Comparison of ENCODE assay signal across 8 mouse cellular contexts in the genomic region with DNA sequence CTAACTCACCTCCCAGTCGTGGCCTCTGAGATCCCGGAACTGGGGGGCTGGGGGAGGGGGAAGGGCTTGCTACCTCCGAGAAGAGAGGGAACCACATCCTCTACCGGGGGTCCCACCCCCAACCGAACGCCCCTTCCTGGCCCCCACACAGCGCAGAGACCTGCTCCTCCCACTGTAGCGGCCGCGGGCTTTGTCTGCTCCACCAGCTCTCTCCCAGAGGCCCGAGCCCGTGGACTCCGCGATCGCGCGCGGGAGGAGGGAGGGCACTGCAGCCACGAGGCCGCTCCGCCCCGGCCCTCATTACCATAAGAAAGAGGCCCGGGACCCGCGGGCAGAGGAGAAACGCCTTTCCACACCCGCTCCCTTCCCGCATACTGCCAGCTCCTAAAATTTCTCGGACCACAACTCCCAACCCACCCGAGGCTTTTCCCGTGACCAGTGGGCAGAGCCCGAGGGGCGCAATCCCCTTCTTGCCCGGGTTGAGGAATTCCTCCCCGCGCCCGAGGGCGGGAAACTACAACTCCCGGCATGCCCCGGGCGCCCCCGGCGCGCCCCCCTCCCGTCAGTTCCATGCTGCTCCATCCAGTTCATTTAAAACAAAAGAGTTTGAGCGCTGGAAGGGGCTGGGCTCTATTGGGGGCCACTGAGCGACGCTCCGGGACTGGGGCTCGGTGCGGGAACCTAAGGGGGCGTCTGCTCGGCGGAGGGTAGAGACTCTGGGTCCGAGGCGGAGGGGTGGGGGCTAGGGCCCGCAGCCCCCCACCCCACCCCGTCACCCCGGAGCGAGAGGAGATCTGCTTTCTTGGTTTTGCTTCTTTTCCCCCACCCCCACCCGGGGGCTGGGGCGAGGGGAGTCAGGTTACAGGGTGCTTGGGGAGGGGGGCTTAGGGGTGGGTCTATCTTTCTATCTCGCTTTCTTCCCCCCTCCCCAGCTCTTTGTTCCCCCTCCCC. TPM values are rescaled to one million over a fixed set of nuclear protein-coding genes. Genes with fewer than 3 reads are reported as not detected.
DNase-seq lines count a peak whose midpoint lies in the region; ATAC-seq and TF ChIP-seq lines count a peak whose summit lies in the region.

No protein-coding gene starts in this region.

- H3K27ac ChIP-seq in bone marrow, adult 2 months (ENCODE audit: control insufficient read depth, insufficient read depth, low read depth, low read length, poor library complexity), result peak overlapping the region; percentile 56; the same call in 1 of the 2 replicates
- H3K27ac ChIP-seq in embryonic fibroblast, embryonic 13.5 days (ENCODE audit: insufficient read depth, low read length), result peak overlapping the region; percentile 78
- H3K27ac ChIP-seq in heart, embryonic 11.5 days (ENCODE audit: low read depth, low read length), result peak overlapping the region; percentile 95
- H3K27ac ChIP-seq in kidney, embryonic 16.5 days (ENCODE audit: low read length), result peak overlapping the region; percentile 99
- peak overlapping the region; percentile 85 for H3K27ac ChIP-seq in liver, embryonic 11.5 days (ENCODE audit: low read depth, low read length)
- H3K27ac ChIP-seq in stomach, embryonic 14.5 days (ENCODE audit: low read length), result peak overlapping the region; percentile 98

- H3K4me3 ChIP-seq in bone marrow, adult 2 months (replicated peaks; ENCODE audit: control insufficient read depth, low read depth, low read length), result peak overlapping the region; percentile 89
- H3K4me3 ChIP-seq in embryonic fibroblast, embryonic 13.5 days (ENCODE audit: insufficient read depth, low read length), result peak overlapping the region; percentile 91
- H3K4me3 ChIP-seq in heart, embryonic 11.5 days (ENCODE audit: low read depth, low read length), result peak overlapping the region; percentile 70
- H3K4me3 ChIP-seq in kidney, embryonic 16.5 days (ENCODE audit: low read length), result peak overlapping the region; percentile 94
- peak overlapping the region; percentile 77 for H3K4me3 ChIP-seq in liver, embryonic 11.5 days (ENCODE audit: low read depth, low read length)
- H3K4me3 ChIP-seq in stomach, embryonic 14.5 days (ENCODE audit: low read depth, low read length), result peak overlapping the region; percentile 67

- 1% methylated on average over 61 of the region's 63 CpGs for WGBS in bone marrow, adult 2 months
- WGBS in heart, embryonic 11.5 days (ENCODE audit: insufficient replicate concordance), result under 1% methylated on average over 55 of the region's 63 CpGs
- 1% methylated on average over 51 of the region's 63 CpGs for WGBS in kidney, embryonic 16.5 days
- under 1% methylated on average over 53 of the region's 63 CpGs for WGBS in liver, embryonic 11.5 days
- under 1% methylated on average over 54 of the region's 63 CpGs for WGBS in stomach, embryonic 14.5 days

- TF ChIP-seq CTCF in bone marrow, adult 2 months (IDR thresholded peaks at IDR 0.05; ENCODE audit: control insufficient read depth, insufficient read depth, low read length), result no peak
- TF ChIP-seq CTCF in embryonic fibroblast, embryonic 13.5 days (IDR thresholded peaks at IDR 0.05; ENCODE audit: borderline replicate concordance, insufficient read depth, low read length), result no peak

- peak overlapping the region; percentile 85 for H3K4me2 ChIP-seq in heart, embryonic 11.5 days
- H3K4me2 ChIP-seq in kidney, embryonic 16.5 days (replicated peaks; ENCODE audit: low read depth, low read length), result peak overlapping the region; percentile 83
- peak overlapping the region; percentile 93 for H3K4me2 ChIP-seq in liver, embryonic 11.5 days
- peak overlapping the region; percentile 91 for H3K4me2 ChIP-seq in stomach, embryonic 14.5 days (replicated peaks; ENCODE audit: low read depth, low read length)

- H3K9me3 ChIP-seq in heart, embryonic 11.5 days (replicated peaks; ENCODE audit: control insufficient read depth, low read length), result no peaks in the 10 kb centered on the region
- H3K9me3 ChIP-seq in kidney, embryonic 16.5 days (ENCODE audit: low read length), result no peaks in the 10 kb centered on the region
- H3K9me3 ChIP-seq in liver, embryonic 11.5 days (ENCODE audit: control insufficient read depth, low read length), result no peaks in the 10 kb centered on the region
- no peaks in the 10 kb centered on the region for H3K9me3 ChIP-seq in stomach, embryonic 14.5 days (ENCODE audit: control insufficient read depth, low read depth, low read length)

- H3K4me1 ChIP-seq in bone marrow, adult 2 months (ENCODE audit: control insufficient read depth, insufficient read depth, low read length), result no peaks in the 10 kb centered on the region; the same call in 1 of the 2 replicates
- peaks cover 15% of the 10 kb centered on the region for H3K4me1 ChIP-seq in embryonic fibroblast, embryonic 13.5 days (ENCODE audit: control insufficient read depth, insufficient read depth, low read length)
- H3K4me1 ChIP-seq in heart, embryonic 11.5 days (ENCODE audit: control insufficient read depth, insufficient read depth, low read length), result peaks cover 67% of the 10 kb centered on the region
- peaks cover 64% of the 10 kb centered on the region for H3K4me1 ChIP-seq in kidney, embryonic 16.5 days (ENCODE audit: insufficient read depth, low read length)
- H3K4me1 ChIP-seq in liver, embryonic 11.5 days (replicated peaks; ENCODE audit: control insufficient read depth, insufficient read depth, low read length), result peaks cover 65% of the 10 kb centered on the region
- H3K4me1 ChIP-seq in stomach, embryonic 14.5 days (ENCODE audit: control insufficient read depth, insufficient read depth, low read length), result peaks cover 55% of the 10 kb centered on the region

- no peak; the same call in 1 of the 2 replicates for TF ChIP-seq POLR2A in bone marrow, adult 2 months (IDR thresholded peaks at IDR 0.05; ENCODE audit: borderline replicate concordance, control insufficient read depth, low read depth, low read length)
- peak; percentile 59 for TF ChIP-seq POLR2A in embryonic fibroblast, embryonic 13.5 days (IDR thresholded peaks at IDR 0.05; ENCODE audit: low read depth, low read length)

- H3K9ac ChIP-seq in heart, embryonic 11.5 days (ENCODE audit: low read depth, low read length), result peak overlapping the region; percentile 98
- H3K9ac ChIP-seq in kidney, embryonic 16.5 days (replicated peaks; ENCODE audit: low read length), result peak overlapping the region; percentile 99
- H3K9ac ChIP-seq in liver, embryonic 11.5 days (ENCODE audit: low read depth, low read length), result peak overlapping the region; percentile 81
- peak overlapping the region; percentile 94 for H3K9ac ChIP-seq in stomach, embryonic 14.5 days (replicated peaks; ENCODE audit: low read depth, low read length)

- H3K27me3 ChIP-seq in heart, embryonic 11.5 days (ENCODE audit: control insufficient read depth, insufficient read depth, low read length), result no peaks in the 10 kb centered on the region
- H3K27me3 ChIP-seq in kidney, embryonic 16.5 days (ENCODE audit: insufficient read depth, low read length), result no peaks in the 10 kb centered on the region
- H3K27me3 ChIP-seq in liver, embryonic 11.5 days (replicated peaks; ENCODE audit: control insufficient read depth, insufficient read depth, low read length), result no peaks in the 10 kb centered on the region
- H3K27me3 ChIP-seq in stomach, embryonic 14.5 days (ENCODE audit: control insufficient read depth, insufficient read depth, low read length), result no peaks in the 10 kb centered on the region

- H3K36me3 ChIP-seq in heart, embryonic 11.5 days (ENCODE audit: control insufficient read depth, insufficient read depth, low read length), result no peaks in the 10 kb centered on the region
- H3K36me3 ChIP-seq in kidney, embryonic 16.5 days (ENCODE audit: insufficient read depth, low read length), result peaks cover 6% of the 10 kb centered on the region
- H3K36me3 ChIP-seq in liver, embryonic 11.5 days (ENCODE audit: control insufficient read depth, insufficient read depth, low read length), result no peaks in the 10 kb centered on the region
- peaks cover 8% of the 10 kb centered on the region for H3K36me3 ChIP-seq in stomach, embryonic 14.5 days (ENCODE audit: control insufficient read depth, insufficient read depth, low read length)

- ATAC-seq in heart, embryonic 11.5 days (replicated peaks; ENCODE audit: insufficient number of reproducible peaks, low FRiP score, low TSS enrichment), result peak; percentile 60
- peak; percentile 83 for ATAC-seq in kidney, embryonic 16.5 days (ENCODE audit: low FRiP score, low TSS enrichment)
- ATAC-seq in liver, embryonic 11.5 days (replicated peaks; ENCODE audit: low FRiP score), result peak; percentile 71
- peak; percentile 87 for ATAC-seq in stomach, embryonic 14.5 days (ENCODE audit: insufficient number of reproducible peaks, insufficient read depth, low FRiP score, low read depth)

- peak; percentile 89 for DNase-seq in A20 (ENCODE audit: low read depth, low spot score)
- peak; percentile 94 for DNase-seq in liver, embryonic 11.5 days (ENCODE audit: low spot score)
- peak; percentile 82 for DNase-seq in naive thymus-derived CD4-positive, alpha-beta T cell, adult 2 months (ENCODE audit: low read depth)

RNA-seq across cellular contexts. Expression of a gene that starts 0.6 kb away (rescaled TPM):
- polyA plus RNA-seq in bone marrow, adult 2 months (2011; ENCODE audit: insufficient read depth, insufficient read length, low replicate concordance, missing spikeins), result 0.77 and 2.2 TPM in 2 replicates
- polyA plus RNA-seq in embryonic fibroblast, embryonic 13.5 days (2011; ENCODE audit: insufficient read length, low read depth, missing spikeins), result 25.7 and 33.6 TPM in 2 replicates
- 16.5 and 16.9 TPM in 2 replicates for polyA plus RNA-seq in heart, embryonic 11.5 days (2014; fragmentation: Nextera tagmentation; extraction: Ambion mirVana)
- 18.6 and 20.7 TPM in 2 replicates for polyA plus RNA-seq in kidney, embryonic 16.5 days (2015; fragmentation: Nextera tagmentation; extraction: Ambion mirVana)
- polyA plus RNA-seq in liver, embryonic 11.5 days (2014; fragmentation: Nextera tagmentation; extraction: Ambion mirVana), result 9.4 and 10.2 TPM in 2 replicates
- polyA plus RNA-seq in stomach, embryonic 14.5 days (2014; fragmentation: Nextera tagmentation; extraction: Ambion mirVana), result 25.2 and 26.3 TPM in 2 replicates

RNA-seq across cellular contexts. Expression of a gene that starts 16.5 kb away (rescaled TPM):
- polyA plus RNA-seq in bone marrow, adult 2 months (2011; ENCODE audit: insufficient read depth, insufficient read length, low replicate concordance, missing spikeins), result 1.4 TPM in 1 of 2 replicates, not detected in the other
- not detected in 2 replicates for polyA plus RNA-seq in embryonic fibroblast, embryonic 13.5 days (2011; ENCODE audit: insufficient read length, low read depth, missing spikeins)
- polyA plus RNA-seq in heart, embryonic 11.5 days (2014; fragmentation: Nextera tagmentation; extraction: Ambion mirVana), result 0.21 TPM in 1 of 2 replicates, not detected in the other
- 17.3 and 23.9 TPM in 2 replicates for polyA plus RNA-seq in kidney, embryonic 16.5 days (2015; fragmentation: Nextera tagmentation; extraction: Ambion mirVana)
- polyA plus RNA-seq in liver, embryonic 11.5 days (2014; fragmentation: Nextera tagmentation; extraction: Ambion mirVana), result 1.1 and 1.2 TPM in 2 replicates
- 57.0 and 67.9 TPM in 2 replicates for polyA plus RNA-seq in stomach, embryonic 14.5 days (2014; fragmentation: Nextera tagmentation; extraction: Ambion mirVana)

RNA-seq across cellular contexts. Expression of a gene that starts 21.3 kb away (rescaled TPM):
- polyA plus RNA-seq in bone marrow, adult 2 months (2011; ENCODE audit: insufficient read depth, insufficient read length, low replicate concordance, missing spikeins), result 82.9 and 126 TPM in 2 replicates
- polyA plus RNA-seq in embryonic fibroblast, embryonic 13.5 days (2011; ENCODE audit: insufficient read length, low read depth, missing spikeins), result 74.4 and 81.1 TPM in 2 replicates
- 86.9 and 110 TPM in 2 replicates for polyA plus RNA-seq in heart, embryonic 11.5 days (2014; fragmentation: Nextera tagmentation; extraction: Ambion mirVana)
- polyA plus RNA-seq in kidney, embryonic 16.5 days (2015; fragmentation: Nextera tagmentation; extraction: Ambion mirVana), result 189 and 207 TPM in 2 replicates
- polyA plus RNA-seq in liver, embryonic 11.5 days (2014; fragmentation: Nextera tagmentation; extraction: Ambion mirVana), result 111 and 120 TPM in 2 replicates
- polyA plus RNA-seq in stomach, embryonic 14.5 days (2014; fragmentation: Nextera tagmentation; extraction: Ambion mirVana), result 84.8 and 88.5 TPM in 2 replicates

RNA-seq across cellular contexts. Expression of a gene that starts 21.9 kb away (rescaled TPM):
- polyA plus RNA-seq in bone marrow, adult 2 months (2011; ENCODE audit: insufficient read depth, insufficient read length, low replicate concordance, missing spikeins), result 58.9 and 69.6 TPM in 2 replicates
- polyA plus RNA-seq in embryonic fibroblast, embryonic 13.5 days (2011; ENCODE audit: insufficient read length, low read depth, missing spikeins), result 401 and 426 TPM in 2 replicates
- polyA plus RNA-seq in heart, embryonic 11.5 days (2014; fragmentation: Nextera tagmentation; extraction: Ambion mirVana), result 78.2 and 82.0 TPM in 2 replicates
- 89.9 and 100 TPM in 2 replicates for polyA plus RNA-seq in kidney, embryonic 16.5 days (2015; fragmentation: Nextera tagmentation; extraction: Ambion mirVana)
- polyA plus RNA-seq in liver, embryonic 11.5 days (2014; fragmentation: Nextera tagmentation; extraction: Ambion mirVana), result 155 and 157 TPM in 2 replicates
- 128 and 148 TPM in 2 replicates for polyA plus RNA-seq in stomach, embryonic 14.5 days (2014; fragmentation: Nextera tagmentation; extraction: Ambion mirVana)

RNA-seq across cellular contexts. Expression of a gene that starts 21.9 kb away (rescaled TPM):
- polyA plus RNA-seq in bone marrow, adult 2 months (2011; ENCODE audit: insufficient read depth, insufficient read length, low replicate concordance, missing spikeins), result 20.9 and 25.2 TPM in 2 replicates
- 38.5 and 50.4 TPM in 2 replicates for polyA plus RNA-seq in embryonic fibroblast, embryonic 13.5 days (2011; ENCODE audit: insufficient read length, low read depth, missing spikeins)
- polyA plus RNA-seq in heart, embryonic 11.5 days (2014; fragmentation: Nextera tagmentation; extraction: Ambion mirVana), result 48.8 and 49.5 TPM in 2 replicates
- polyA plus RNA-seq in kidney, embryonic 16.5 days (2015; fragmentation: Nextera tagmentation; extraction: Ambion mirVana), result 52.7 and 57.8 TPM in 2 replicates
- 65.8 and 67.7 TPM in 2 replicates for polyA plus RNA-seq in liver, embryonic 11.5 days (2014; fragmentation: Nextera tagmentation; extraction: Ambion mirVana)
- polyA plus RNA-seq in stomach, embryonic 14.5 days (2014; fragmentation: Nextera tagmentation; extraction: Ambion mirVana), result 48.4 TPM in 2 replicates

Comparison
In these comparisons a context has a peak if more than half of its experiments do, and no peak if none do; other contexts are left out.
1. Peak in every context shown above with its lines: DNase-seq, ATAC-seq, H3K4me3 ChIP-seq and H3K27ac ChIP-seq.